ENCODE assay signal across 9 mouse cellular contexts in the genomic region with DNA sequence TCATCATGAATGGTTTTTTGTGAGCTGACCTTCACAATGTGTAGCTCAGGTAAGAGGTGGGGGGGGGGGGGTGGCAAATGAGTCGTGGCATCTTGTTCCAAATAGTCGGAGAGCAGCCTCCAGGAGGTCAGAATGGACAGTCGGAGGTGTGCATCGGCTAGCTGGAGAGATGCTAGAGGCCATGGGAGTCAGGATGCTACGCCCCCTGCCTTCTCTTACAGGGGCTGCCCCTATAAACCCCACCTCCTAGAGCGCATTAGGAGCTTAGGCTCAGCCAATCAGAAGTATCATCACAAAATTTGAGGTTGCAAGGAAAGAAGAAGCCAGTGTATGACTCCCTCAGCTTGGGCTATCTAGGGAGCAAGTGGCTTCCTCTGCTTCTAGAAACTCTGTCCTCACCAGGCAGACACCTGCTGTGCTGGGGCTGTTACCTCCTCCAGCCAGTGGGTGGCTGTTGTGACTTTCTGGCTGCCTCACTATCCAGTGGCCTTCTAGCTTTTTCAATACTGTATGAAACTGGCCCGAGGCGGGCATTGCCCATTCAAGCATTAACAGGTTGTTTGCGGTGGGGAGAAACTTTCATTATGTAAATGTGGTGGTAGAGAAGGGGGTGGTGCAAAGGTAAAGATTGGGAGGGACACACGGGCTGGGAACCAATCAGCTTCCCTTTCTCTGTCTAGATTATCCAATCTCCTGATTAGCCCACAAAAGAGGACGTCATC.
DNase-seq lines count a peak whose midpoint lies in the region; ATAC-seq and TF ChIP-seq lines count a peak whose summit lies in the region.
"Had no signal": no experiment of that assay in that cellular context is flagged by ENCODE, and none has a peak within 500 bp of the region (broad histone marks: within the 10 kb centered on the region; RNA-seq: fewer than 3 reads in every experiment).

No protein-coding gene starts in this region.

- DNase-seq in G1E (ENCODE audit: low spot score) = no peak
- no peak for DNase-seq in liver, embryonic 11.5 days (ENCODE audit: low spot score)
- peak; percentile 60 to 82 for DNase-seq in spleen, adult 2 months (ENCODE audit: low read depth in 1 of 2, low spot score in 2 of 2)
- DNase-seq in gastrocnemius, postnatal 4 days (ENCODE audit: low spot score in 2 of 2) = no peak
- DNase-seq in adrenal gland, adult 2 months = no peak
- no peak for DNase-seq in layer of hippocampus, postnatal 36 days

- peaks cover 15% of the 10 kb centered on the region for H3K4me1 ChIP-seq in G1E (ENCODE audit: insufficient read depth, low read depth, low read length)
- H3K4me1 ChIP-seq in liver, embryonic 11.5 days (replicated peaks; ENCODE audit: control insufficient read depth, insufficient read depth, low read length) = no peaks in the 10 kb centered on the region
- H3K4me1 ChIP-seq in spleen, adult 2 months (ENCODE audit: control insufficient read depth, insufficient read depth, insufficient read length) = peaks cover 8% of the 10 kb centered on the region; the same call in 1 of the 2 replicates
- H3K4me1 ChIP-seq: midbrain, embryonic 12.5 days; stomach, embryonic 15.5 days had no signal

- no peaks in the 10 kb centered on the region for H3K36me3 ChIP-seq in G1E (replicated peaks)
- H3K36me3 ChIP-seq in liver, embryonic 11.5 days (ENCODE audit: control insufficient read depth, insufficient read depth, low read length) = no peaks in the 10 kb centered on the region
- H3K36me3 ChIP-seq in spleen, adult 2 months (ENCODE audit: control insufficient read depth, insufficient read depth, low read length) = no peaks in the 10 kb centered on the region
- H3K36me3 ChIP-seq: midbrain, embryonic 12.5 days; stomach, embryonic 15.5 days had no signal

- no peaks in the 10 kb centered on the region for H3K27me3 ChIP-seq in G1E (ENCODE audit: insufficient read depth, low read length)
- no peaks in the 10 kb centered on the region for H3K27me3 ChIP-seq in liver, embryonic 11.5 days (replicated peaks; ENCODE audit: control insufficient read depth, insufficient read depth, low read length)
- no peaks in the 10 kb centered on the region for H3K27me3 ChIP-seq in spleen, adult 2 months (ENCODE audit: control insufficient read depth, insufficient read depth, low read length)
- H3K27me3 ChIP-seq: midbrain, embryonic 12.5 days; stomach, embryonic 15.5 days had no signal

- no peak overlapping the region for H3K27ac ChIP-seq in liver, embryonic 11.5 days (ENCODE audit: low read depth, low read length)
- no peak overlapping the region for H3K27ac ChIP-seq in spleen, adult 2 months (ENCODE audit: insufficient read depth, low read length)
- H3K27ac ChIP-seq: midbrain, embryonic 12.5 days; stomach, embryonic 15.5 days had no signal

- no peak overlapping the region for H3K9ac ChIP-seq in liver, embryonic 11.5 days (ENCODE audit: low read depth, low read length)
- H3K9ac ChIP-seq: midbrain, embryonic 12.5 days; stomach, embryonic 15.5 days had no signal

- WGBS in liver, embryonic 11.5 days = 60% methylated on average over 11 of the region's 11 CpGs
- WGBS in spleen, adult 2 months = 52% methylated on average over 11 of the region's 11 CpGs

- TF ChIP-seq POLR2A in spleen, adult 2 months (IDR thresholded peaks at IDR 0.05; ENCODE audit: low read depth, low read length) = no peak

- H3K4me2 ChIP-seq in liver, embryonic 11.5 days = peak overlapping the region; percentile 41
- H3K4me2 ChIP-seq: midbrain, embryonic 12.5 days; stomach, embryonic 15.5 days had no signal

- H3K4me3 ChIP-seq in G1E (ENCODE audit: low read depth, low read length) = no peak overlapping the region
- H3K4me3 ChIP-seq in liver, embryonic 11.5 days (ENCODE audit: low read depth, low read length) = peak overlapping the region; percentile 31
- H3K4me3 ChIP-seq in spleen, adult 2 months (ENCODE audit: extremely low read depth, insufficient read depth, insufficient read length) = no peak overlapping the region
- H3K4me3 ChIP-seq: midbrain, embryonic 12.5 days; stomach, embryonic 15.5 days had no signal

- no peak for TF ChIP-seq CTCF in G1E (IDR thresholded peaks at IDR 0.05; ENCODE audit: low read depth, low read length)
- TF ChIP-seq CTCF in spleen, adult 2 months (IDR thresholded peaks at IDR 0.05; ENCODE audit: extremely low read depth, insufficient read depth, insufficient read length, insufficient replicate concordance) = no peak

- peak; percentile 22; the same call in 1 of the 2 replicates for ATAC-seq in G1E (ENCODE audit: extremely low read depth, insufficient number of reproducible peaks, low FRiP score, poor library complexity, severe bottlenecking)
- ATAC-seq in erythroblast, adult 5-6 weeks (replicated peaks; ENCODE audit: low FRiP score, poor library complexity, severe bottlenecking) = peak; percentile 39; the same call in 1 of the 2 replicates
- peak; percentile 71 for ATAC-seq in liver, embryonic 11.5 days (replicated peaks; ENCODE audit: low FRiP score)

- no peaks in the 10 kb centered on the region for H3K9me3 ChIP-seq in G1E (replicated peaks)
- H3K9me3 ChIP-seq in liver, embryonic 11.5 days (ENCODE audit: control insufficient read depth, low read length) = no peaks in the 10 kb centered on the region
- H3K9me3 ChIP-seq: stomach, embryonic 15.5 days had no signal

Comparison
In these comparisons a context has a peak if more than half of its experiments do, and no peak if none do; other contexts are left out.
1. DNase-seq: peak in spleen, adult 2 months (2 of 2); none in G1E (single experiment), liver, embryonic 11.5 days (single experiment), gastrocnemius, postnatal 4 days (0 of 2), adrenal gland, adult 2 months (single experiment) and layer of hippocampus, postnatal 36 days (0 of 2).
2. Peak in every context shown above with its lines, with median percentiles within 50 percentile points of each other: ATAC-seq.